Mouse (Mus musculus) liver, embryonic 14.5 days (tissue): Measurements from ENCODE around the gene Cd6. TPM values are rescaled to one million over a fixed set of nuclear protein-coding genes. Genes with fewer than 3 reads are reported as not detected.

ENCODE experiments used
- ATAC-seq: fragments of 200-750 bp; cut with Nextera tagmentation; 2 replicates; pipeline ENCODE4 v1.8.0; 2017; ENCODE audit warnings: moderate number of reproducible peaks, mild to moderate bottlenecking, moderate library complexity; ENCODE audit not compliant: insufficient read depth
- DNase-seq, 3 experiments: peaks; one replicate each; pipeline ENCODE4 v3.0.0-alpha.2; 2012 to 2013; ENCODE audit warnings: low read depth in 3 of 3, low spot score in 3 of 3
- H3K27ac ChIP-seq: fragments of 300-500 bp; sonication (generic); 2 replicates; pipeline ENCODE4 v1.5.1; 2014; ENCODE audit warnings: moderate library complexity, mild to moderate bottlenecking, control low read depth, inconsistent platforms
- H3K27me3 ChIP-seq: fragments of 300-500 bp; sonication (generic); 2 replicates; pipeline ENCODE4 v1.6.1; 2014; ENCODE audit warnings: mild to moderate bottlenecking, low read length, moderate library complexity; ENCODE audit not compliant: control insufficient read depth, insufficient read depth
- H3K36me3 ChIP-seq: fragments of 300-500 bp; sonication (generic); replicated peaks from 2 replicates; pipeline ENCODE4 v1.6.1; 2014; ENCODE audit warnings: low read depth; ENCODE audit not compliant: control insufficient read depth, insufficient read depth
- H3K4me1 ChIP-seq, 2 experiments: fragments of 200-500 bp in 1 of 2; fragments of 300-500 bp in 1 of 2; sonication (generic) in 1 of 2; replicated peaks; 2 replicates each; pipeline ENCODE4 v1.6.1; 2012 to 2014; ENCODE audit warnings: antibody characterized with exemption in 1 of 2, inconsistent platforms in 1 of 2, low read length in 1 of 2; ENCODE audit not compliant: control insufficient read depth in 2 of 2, insufficient read depth in 2 of 2
- H3K4me2 ChIP-seq: fragments of 300-500 bp; sonication (generic); 2 replicates; pipeline ENCODE4 v1.6.1; 2014; ENCODE audit warnings: low read depth, mild to moderate bottlenecking, control low read depth, moderate library complexity
- H3K4me3 ChIP-seq, 2 experiments: fragments of 200-500 bp in 1 of 2; fragments of 300-500 bp in 1 of 2; sonication (generic) in 1 of 2; 2 replicates each; pipeline ENCODE4 v1.5.1; 2012 to 2014; ENCODE audit warnings: low read depth in 2 of 2, low read length in 2 of 2, mild to moderate bottlenecking in 2 of 2, control low read depth in 1 of 2, inconsistent platforms in 1 of 2, moderate library complexity in 1 of 2; ENCODE audit not compliant: insufficient read depth in 1 of 2
- H3K9ac ChIP-seq: fragments of 300-500 bp; sonication (generic); replicated peaks from 2 replicates; pipeline ENCODE4 v1.6.1; 2014; ENCODE audit warnings: mild to moderate bottlenecking, control low read depth, moderate library complexity
- H3K9me3 ChIP-seq: fragments of 300-500 bp; sonication (generic); 2 replicates; pipeline ENCODE4 v1.6.1; 2016; ENCODE audit warnings: low read length, mixed read lengths; ENCODE audit not compliant: control insufficient read depth
- CTCF ChIP-seq: IDR thresholded peaks from 2 replicates; pipeline ENCODE4 v1.5.1; 2016; ENCODE audit warnings: antibody characterized with exemption, low read depth, control low read depth
- EP300 ChIP-seq: IDR thresholded peaks from 2 replicates; pipeline ENCODE4 v1.6.1; 2016; ENCODE audit warnings: antibody characterized with exemption, low read depth
- WGBS: fragments of 180-500 bp; shearing (Covaris S2); extraction: QIAGEN DNeasy Blood & Tissue Kit; methylation state at CpG from one replicate; pipeline ENCODE4 v1.1.7; 2014; ENCODE audit not compliant: insufficient replicate concordance; 5-methylcytosine and 5-hydroxymethylcytosine counted together
- polyA plus RNA-seq, 2 experiments: library from polyadenylated mRNA; depleted of rRNA in 1 of 2; stranded (reverse) in 1 of 2; unstranded in 1 of 2; fragments of >200 nt; fragmentation: Nextera tagmentation in 1 of 2; extraction: Ambion mirVana in 1 of 2; gene quantifications; 2 replicates each; pipeline versions ENCODE4 v1.2.1 to v1.2.3; 2012 to 2014

Cd6 gene
- polyA plus RNA-seq, 2 experiments: not detected

- no peak overlapping the region for H3K4me3 ChIP-seq
- H3K27me3 ChIP-seq: no peaks in the 10 kb centered on the region
- TF ChIP-seq CTCF (no peak), EP300 (no peak)
- ATAC-seq: no peak
- no peaks in the 10 kb centered on the region for H3K9me3 ChIP-seq
- H3K27ac ChIP-seq: no peak overlapping the region
- no peak overlapping the region for H3K9ac ChIP-seq
- H3K36me3 ChIP-seq: no peaks in the 10 kb centered on the region
- WGBS: 68% methylated on average over 7 of the region's 7 CpGs
- DNase-seq: no peak
- peaks cover 0 to 2% of the 10 kb centered on the region in 2 experiments; a peak in 1 of 4 replicates for H3K4me1 ChIP-seq
- H3K4me2 ChIP-seq: no peak overlapping the region
Measured at GRCm38 (mm10) chr19:10813905-10814304, 16.0 kb downstream of the Cd6 start.

DNA sequence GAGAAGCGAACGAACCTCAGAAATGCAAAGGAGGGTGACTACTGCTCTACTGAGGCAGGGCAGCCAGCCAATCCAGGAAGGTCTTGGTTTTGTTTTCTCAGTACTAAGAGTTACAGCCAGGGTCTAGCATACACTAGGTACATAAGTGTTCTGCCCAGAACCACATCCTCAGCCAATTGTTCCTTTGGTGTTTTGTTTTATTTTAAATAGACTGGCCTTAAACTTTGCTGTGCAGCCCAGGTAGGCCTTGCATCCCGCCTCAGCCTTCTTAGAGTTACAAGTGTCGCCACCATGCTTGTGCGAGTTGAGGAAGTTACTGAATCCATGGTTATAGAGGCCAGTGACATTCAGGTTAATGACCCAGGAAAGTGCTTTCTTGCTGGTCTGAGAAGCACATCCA, 16.8 kb downstream of the Cd6 start:
- Histone ChIP-seq H3K4me3 (no peak overlapping the region), H3K36me3 (no peaks in the 10 kb centered on the region), H3K27ac (no peak overlapping the region), H3K9me3 (no peaks in the 10 kb centered on the region), H3K9ac (no peak overlapping the region), H3K4me2 (no peak overlapping the region), H3K27me3 (no peaks in the 10 kb centered on the region), H3K4me1 (peaks cover 0 to 2% of the 10 kb centered on the region in 2 experiments; a peak in 1 of 4 replicates)
- ATAC-seq: no peak
- 75% methylated on average over 5 of the region's 5 CpGs for WGBS
- TF ChIP-seq CTCF: no peak
- no peak for TF ChIP-seq EP300
- no peak for DNase-seq

- ATAC-seq (no peak), DNase-seq (no peak)
- Histone ChIP-seq H3K4me1 (no peaks in the 10 kb centered on the region), H3K36me3 (no peaks in the 10 kb centered on the region), H3K9me3 (no peaks in the 10 kb centered on the region), H3K27ac (no peak overlapping the region), H3K4me2 (no peak overlapping the region), H3K4me3 (no peak overlapping the region), H3K9ac (no peak overlapping the region), H3K27me3 (no peaks in the 10 kb centered on the region)
- TF ChIP-seq EP300: no peak
- TF ChIP-seq CTCF: no peak
- WGBS: 36% methylated on average over 6 of the region's 6 CpGs
Measured at GRCm38 (mm10) chr19:10811471-10811870, 18.4 kb downstream of the Cd6 start.

DNA sequence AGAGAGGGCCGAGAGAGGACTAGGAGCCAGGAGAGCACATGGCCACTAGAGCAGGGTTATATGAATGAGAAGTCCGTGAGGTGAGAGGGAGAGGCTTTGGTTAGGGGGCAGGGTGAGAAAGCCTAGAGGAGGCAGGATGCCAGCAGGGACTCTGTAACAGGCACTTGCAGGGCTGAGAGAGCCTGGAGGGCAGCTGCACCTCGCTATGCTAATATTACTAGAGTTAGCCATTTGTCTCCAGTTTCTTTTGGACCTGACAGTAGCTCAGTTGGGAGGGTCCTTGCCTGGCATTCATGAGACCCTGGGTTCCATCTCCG, 19.7 kb downstream of the Cd6 start:
- H3K27ac ChIP-seq: no peak overlapping the region
- ATAC-seq (no peak), DNase-seq (no peak)
- no peaks in the 10 kb centered on the region for H3K36me3 ChIP-seq
- TF ChIP-seq CTCF (no peak), EP300 (no peak)
- no peaks in the 10 kb centered on the region for H3K4me1 ChIP-seq
- no peak overlapping the region for H3K4me3 ChIP-seq
- 61% methylated on average over 4 of the region's 4 CpGs for WGBS
- H3K4me2 ChIP-seq: no peak overlapping the region
- no peaks in the 10 kb centered on the region for H3K27me3 ChIP-seq
- H3K9ac ChIP-seq: no peak overlapping the region
- no peaks in the 10 kb centered on the region for H3K9me3 ChIP-seq

DNA sequence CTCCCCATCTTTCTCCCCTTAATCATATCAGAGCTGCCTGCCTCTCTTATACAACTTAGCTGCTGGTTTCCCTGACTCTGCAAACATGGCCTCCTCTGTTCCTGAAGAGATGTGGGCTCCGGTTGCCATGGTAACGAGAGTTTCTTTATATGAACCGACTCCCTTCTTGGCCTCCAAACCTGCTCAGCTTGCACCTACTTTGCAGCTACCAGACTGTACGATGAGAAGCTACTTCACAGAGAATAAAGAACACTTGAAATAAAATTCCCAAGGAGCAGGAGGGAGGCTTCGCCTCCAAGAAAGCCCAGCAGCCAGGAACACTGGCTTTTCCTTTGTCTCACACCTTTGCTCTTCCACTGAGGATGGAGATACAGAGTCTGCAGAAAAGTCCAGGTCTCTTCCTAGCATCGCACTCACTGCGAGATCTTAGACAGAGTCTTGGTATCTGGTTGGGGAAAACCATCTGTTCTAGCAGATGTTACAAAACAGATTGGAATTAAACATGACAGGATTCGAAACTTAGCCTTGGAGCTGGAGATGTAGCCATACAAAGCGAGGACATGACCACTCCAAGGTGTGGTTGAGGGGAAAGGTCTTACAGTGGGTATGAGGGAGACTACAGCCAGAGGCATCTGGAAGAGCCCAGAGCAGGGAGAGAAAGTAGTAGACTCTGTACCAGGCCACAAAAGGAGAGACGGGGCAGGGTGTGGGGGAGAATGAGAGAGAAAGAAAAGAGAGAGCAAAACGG, 20.3 kb downstream of the Cd6 start:
- Histone ChIP-seq H3K27ac (no peak overlapping the region), H3K4me1 (no peaks in the 10 kb centered on the region), H3K4me2 (no peak overlapping the region), H3K27me3 (no peaks in the 10 kb centered on the region), H3K36me3 (no peaks in the 10 kb centered on the region), H3K9ac (no peak overlapping the region), H3K9me3 (no peaks in the 10 kb centered on the region), H3K4me3 (no peak overlapping the region)
- DNase-seq (no peak), ATAC-seq (no peak)
- 63% methylated on average over 11 of the region's 11 CpGs for WGBS
- no peak for TF ChIP-seq CTCF
- no peak for TF ChIP-seq EP300
